Mouse (Mus musculus) left cerebral cortex, postnatal 25 days (tissue): Measurements from ENCODE around the gene Dyrk2. TPM values are rescaled to one million over a fixed set of nuclear protein-coding genes. Genes with fewer than 3 reads are reported as not detected.

Source experiments
- DNase-seq, 2 experiments: peaks; one replicate each; pipeline ENCODE4 v3.0.0; 2022; ENCODE audit warnings: low spot score in 2 of 2, mixed read lengths in 1 of 2
- intact Hi-C: fragments of 180-260 bp; cut with DNase I; formaldehyde crosslinking; loops from one replicate; pipeline ENCODE4 v1.15.1; 2025
- total RNA-seq, 2 experiments: library from RNA; stranded (reverse); gene quantifications; 2 replicates each; pipeline ENCODE4 v1.2.3; 2021

Gene Dyrk2
- total RNA-seq: 10 to 100 TPM; 51.0 to 55.5 TPM

DNA sequence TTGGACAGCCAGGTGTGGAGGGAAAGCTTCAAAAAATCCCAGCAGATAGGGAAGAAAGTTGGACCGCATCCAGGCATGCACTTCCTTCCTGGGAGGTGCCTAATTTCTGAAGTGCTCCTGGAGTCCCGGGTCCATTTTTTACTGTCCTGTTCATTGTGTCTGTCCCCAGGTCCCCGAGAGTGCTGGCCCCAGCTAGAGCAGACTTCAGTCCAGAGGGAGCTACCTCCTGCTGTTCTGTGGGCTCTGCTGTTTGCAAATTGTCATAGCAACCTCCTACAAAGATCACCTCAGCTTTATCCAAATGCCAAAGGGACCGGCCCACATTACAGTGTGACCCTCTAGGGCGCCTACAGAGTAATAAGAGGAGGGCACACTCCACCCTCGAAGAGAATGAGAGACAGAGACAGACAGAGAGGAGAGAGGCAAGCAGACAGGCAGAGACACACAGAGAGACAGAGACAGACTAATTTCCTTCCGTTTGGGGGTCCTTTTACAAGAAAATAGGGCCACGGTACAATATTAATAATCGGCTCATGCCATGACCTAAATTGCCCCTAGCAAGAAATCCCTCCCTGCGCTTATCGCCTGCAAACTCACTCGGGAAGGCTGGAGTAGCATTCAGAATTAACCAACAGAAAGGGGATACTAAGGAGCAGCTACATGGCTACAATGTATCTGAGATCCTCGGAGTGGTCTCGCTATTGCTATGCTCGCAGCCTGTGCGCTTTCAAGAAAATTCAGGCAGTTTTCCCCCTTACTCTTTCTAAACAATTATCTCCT lies at the start of gene Dyrk2:
Dyrk2 (minus strand) TSS at position 9 of the 780 bp plus-strand sequence.
- no peak for DNase-seq
- intact Hi-C loops: no loop called here

DNA sequence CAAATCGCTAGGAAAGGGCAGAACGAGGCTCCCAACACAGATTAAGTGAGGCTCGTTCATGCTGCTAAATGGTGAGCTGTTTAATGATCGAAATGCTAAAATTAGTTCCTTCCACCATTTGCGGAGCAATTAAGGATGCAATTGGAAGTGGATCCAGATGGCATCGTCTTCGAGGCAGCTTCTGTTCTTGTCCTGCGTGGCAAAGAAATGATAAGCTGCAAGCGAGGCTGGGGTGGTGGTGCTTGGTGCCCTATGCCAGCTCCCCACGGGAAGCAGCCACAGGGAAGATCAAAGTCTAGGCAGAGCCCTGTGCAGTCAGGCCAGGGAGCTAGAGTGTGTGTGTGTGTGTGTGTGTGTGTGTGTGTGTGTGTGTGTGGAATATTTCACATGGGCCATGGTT lies 32.6 kb upstream of the Dyrk2 start:
- peak; percentile 25 to 27 for DNase-seq
- intact Hi-C loops: loop anchor here (5.0 kb wide), 1 partner anchor 130 kb away; no protein-coding TSS in a partner anchor

DNA sequence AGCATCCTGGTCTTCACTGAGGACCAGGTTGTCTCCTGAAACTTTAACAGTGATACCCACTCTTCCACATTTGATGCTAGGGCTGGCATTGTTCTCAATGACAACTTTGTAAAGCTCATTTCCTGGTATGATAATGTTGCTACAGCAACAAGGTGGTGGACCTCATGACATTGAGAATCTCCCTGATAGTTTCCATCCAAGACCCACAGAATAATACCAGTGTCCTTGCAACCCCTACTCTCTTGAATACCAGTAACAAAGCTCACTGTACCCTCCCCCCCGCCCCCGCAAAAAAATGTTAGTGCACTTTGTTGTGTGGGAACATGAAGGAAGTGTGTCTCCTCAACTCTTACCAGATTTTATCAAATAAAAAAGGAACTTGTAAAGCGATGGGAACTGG lies 23.6 kb upstream of the Dyrk2 start:
- intact Hi-C loops: no loop called here

DNA sequence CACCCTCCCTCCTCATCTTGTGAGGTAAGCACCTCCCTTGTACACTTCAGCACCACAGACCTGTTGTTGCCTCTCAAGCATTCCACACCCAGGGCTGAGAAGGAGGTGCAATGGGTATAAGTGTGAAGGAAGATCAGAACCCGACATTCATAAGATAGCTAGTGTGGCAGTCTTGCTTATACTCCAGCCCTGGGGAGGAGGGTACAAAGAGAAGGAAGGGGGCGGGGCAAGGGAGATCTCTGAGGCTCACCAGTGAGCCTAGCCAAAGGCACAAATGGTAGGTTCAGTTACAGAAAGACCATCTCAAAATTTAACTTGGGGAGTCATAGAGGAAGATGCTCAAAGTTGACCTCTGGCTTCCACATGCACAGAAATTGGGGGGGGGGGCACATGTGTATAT lies 14.1 kb upstream of the Dyrk2 start:
- DNase-seq: no peak
- intact Hi-C loops: no loop called here

More for the DNA sequence above, 23.6 kb upstream of the Dyrk2 start:
- no peak for DNase-seq

DNA sequence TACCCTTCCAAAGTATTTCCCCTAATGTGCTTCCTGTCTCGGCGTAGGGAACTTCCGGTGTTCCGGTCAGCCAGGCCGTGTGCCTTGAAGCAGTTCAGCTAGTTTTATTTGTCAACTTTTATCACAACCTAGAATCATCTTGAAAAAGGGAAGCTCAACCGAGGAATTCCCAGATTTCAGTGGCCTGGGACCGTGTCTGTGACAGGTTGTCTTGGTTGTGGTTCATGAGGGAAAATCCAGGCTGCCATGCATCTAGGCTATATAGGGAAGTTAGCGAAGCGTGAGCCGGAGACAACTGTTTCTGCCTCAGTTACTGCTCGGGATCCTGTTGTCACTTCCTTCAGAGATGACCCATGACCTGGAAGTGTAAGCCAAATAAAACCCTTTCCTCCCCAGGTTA lies 13.3 kb upstream of the Dyrk2 start:
- intact Hi-C loops: no loop called here
- no peak for DNase-seq

DNA sequence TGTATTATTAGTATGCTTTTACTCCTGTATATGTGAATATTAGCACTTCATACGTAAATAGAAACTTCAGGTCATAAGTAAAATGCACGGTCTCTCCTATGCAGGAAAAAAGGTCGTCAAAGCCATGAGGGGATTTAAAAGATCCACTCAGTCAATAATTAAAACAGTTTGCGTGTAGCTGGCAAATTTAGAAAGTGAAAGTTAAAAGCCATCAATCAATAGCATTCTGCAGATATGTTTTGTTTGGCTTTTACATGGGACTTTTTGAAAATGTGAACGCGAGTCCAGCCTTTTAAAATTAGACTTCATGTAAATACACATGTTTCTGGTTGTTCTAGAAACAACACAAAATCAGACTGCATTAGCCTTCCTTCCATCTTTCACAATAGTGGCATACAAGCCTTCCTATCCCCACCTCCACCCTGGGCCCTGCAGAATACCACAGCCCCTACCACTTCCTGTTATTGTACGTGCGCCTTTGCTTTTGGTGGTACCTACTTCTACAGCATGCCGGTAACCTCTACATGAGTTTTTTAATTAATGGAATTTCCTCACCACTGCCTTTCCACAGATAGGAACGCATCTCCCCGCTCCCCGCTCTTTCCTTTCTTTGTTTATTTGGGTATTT lies 12.4 kb upstream of the Dyrk2 start:
- intact Hi-C loops: no loop called here
- no peak for DNase-seq

DNA sequence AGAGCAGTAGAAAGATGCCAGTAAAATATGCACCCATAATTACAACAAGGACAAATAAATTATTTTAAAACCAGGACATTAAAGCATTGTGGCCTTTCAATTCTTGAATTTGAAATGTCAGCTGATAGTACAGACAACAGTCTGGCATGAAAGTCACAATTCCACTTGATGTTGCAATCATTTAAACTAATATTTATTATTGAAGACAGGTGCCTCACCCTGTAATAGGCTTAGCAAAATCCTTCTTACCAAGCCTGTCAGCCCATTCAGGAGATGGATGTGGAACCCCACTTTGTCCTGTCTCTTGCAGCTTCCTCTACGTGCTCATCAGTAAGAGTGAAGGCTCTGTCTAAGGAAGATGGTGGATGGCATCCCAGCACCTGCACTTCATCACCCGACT lies 10.8 kb upstream of the Dyrk2 start:
- no peak for DNase-seq
- intact Hi-C loops: no loop called here

DNA sequence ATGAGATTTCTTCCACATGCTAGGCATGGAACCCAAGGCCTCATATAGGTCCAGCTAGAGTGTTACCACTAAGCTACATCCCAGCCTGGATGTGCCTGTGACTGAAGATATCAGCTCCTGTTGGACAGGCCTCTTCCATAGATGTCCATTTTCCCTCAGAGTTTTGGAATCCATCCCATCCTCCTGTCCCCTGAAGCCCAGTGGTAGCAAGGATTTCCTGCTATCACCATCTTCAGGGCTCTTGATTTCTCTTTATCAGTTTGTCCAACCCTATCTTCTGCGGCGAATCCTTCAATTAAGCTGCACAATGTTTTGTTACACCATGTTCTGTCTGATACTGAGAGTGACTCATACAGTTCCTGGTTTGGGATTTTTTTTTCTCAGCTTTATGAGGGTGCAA lies 2.2 kb upstream of the Dyrk2 start:
- no peak for DNase-seq

DNA sequence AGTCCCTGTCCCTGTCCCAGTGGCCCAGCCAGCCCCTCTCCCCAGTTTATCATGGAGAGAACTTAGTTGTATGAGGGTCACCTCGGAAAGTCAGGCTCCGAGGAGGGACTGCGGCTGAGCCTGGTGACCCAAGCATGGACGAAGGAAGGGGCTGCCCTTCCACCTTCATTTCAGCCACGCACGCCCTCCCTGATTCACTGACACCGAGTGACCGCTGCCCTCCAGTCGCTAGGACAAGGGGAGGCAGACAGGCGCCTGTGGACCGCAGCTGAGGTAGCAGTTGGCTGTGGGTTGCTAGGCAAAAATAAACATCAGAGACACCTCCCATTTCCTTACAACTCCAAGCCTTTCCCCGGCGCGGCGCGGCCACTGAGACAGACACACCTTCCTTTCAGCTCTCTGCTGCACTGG lies 413 bp downstream of the Dyrk2 start:
- intact Hi-C loops: loop anchor here (1.0 to 5.0 kb wide), 8 partner anchors 87 to 368 kb away; no protein-coding TSS in a partner anchor
- DNase-seq: peak; percentile 66 to 82

More for the DNA sequence above, 2.2 kb upstream of the Dyrk2 start:
- intact Hi-C loops: no loop called here

DNA sequence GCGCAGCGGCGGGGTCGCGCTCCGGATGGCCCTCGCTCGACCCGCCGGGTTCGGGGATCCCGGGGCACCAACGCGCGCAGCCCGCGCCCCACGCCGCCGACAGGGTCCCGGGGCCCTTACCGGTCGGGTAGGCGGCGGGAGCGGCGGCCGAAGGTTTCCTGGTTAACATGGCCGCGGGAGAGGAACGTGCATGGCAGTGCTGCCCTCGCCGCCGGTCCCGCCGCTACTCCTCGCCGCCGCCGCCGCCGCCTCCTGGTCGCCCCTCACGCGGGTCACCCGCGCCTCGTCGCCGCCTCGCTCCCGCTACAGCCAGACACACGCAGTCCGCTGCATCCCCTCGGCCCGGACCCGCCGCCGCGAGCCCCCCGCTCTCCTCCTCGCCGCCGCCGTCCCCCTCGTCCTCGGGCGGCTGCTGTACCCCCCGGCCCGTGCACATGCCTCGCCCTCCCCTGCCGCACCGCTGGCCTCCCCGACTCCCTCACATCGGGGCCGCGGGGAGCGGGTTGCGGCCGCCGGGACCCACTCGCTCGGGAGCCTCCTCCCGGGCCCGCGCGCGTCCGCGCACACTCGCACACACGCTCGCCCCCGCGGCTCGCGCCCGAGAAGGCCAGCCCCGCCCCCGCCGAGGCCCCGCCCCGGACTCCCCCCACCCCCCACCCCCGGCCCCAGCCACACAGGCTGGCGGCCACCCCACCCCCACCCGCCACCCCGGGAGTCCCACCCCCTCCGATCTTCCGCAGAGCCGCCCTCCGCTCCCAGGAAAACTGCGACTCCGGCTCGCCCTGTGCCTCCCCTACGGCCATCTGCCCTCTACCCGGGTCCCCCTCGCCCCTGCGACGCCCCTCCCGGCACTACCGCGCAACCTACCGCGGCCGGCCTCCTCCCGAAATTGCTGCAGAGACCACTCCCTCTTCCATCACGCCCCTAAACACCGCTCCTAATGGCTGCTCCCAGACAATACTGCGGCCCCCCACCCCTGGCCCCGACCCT lies 1.1 kb downstream of the Dyrk2 start:
- intact Hi-C loops: loop anchor here (1.0 to 5.0 kb wide), 8 partner anchors 87 to 368 kb away; no protein-coding TSS in a partner anchor
- DNase-seq: peak; percentile 76 to 84

DNA sequence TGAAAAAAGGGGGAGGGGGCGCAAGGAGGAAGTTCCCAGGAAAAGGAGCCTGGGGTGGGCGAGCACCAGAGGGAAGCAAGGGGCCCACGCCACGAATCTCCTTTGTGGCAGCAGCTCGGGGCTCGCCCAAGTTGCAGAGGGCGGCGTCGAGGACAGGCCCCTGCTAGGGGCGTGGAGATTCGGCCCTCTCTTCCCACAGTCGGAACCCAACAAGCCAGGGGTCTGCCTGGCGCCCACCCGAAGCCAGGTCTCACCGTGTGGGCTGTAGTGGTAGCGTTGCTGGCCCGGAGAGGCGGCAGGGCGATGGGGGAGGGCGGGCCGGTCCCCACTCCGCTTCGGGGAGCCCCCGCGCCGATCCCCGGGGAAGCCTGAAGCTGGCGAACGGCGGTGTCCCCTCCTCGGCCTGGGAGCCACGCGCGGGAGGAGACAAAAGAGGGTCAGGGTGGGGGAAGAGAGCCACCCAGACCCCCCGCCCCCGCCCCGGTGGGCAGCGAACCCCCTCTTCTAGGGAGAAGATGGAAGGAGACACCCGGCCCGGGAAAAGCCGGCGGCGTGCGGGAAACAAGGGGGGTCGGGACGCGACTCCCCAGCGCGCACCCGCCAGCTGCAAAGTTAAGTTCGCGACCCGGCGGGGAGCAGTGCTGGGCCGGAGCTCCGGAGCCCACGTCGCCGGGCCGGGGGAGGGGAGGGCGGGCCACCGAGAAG lies 2.0 kb downstream of the Dyrk2 start:
- no peak for DNase-seq
- intact Hi-C loops: loop anchor here (2.0 to 5.0 kb wide), 6 partner anchors 86 to 369 kb away; no protein-coding TSS in a partner anchor

DNA sequence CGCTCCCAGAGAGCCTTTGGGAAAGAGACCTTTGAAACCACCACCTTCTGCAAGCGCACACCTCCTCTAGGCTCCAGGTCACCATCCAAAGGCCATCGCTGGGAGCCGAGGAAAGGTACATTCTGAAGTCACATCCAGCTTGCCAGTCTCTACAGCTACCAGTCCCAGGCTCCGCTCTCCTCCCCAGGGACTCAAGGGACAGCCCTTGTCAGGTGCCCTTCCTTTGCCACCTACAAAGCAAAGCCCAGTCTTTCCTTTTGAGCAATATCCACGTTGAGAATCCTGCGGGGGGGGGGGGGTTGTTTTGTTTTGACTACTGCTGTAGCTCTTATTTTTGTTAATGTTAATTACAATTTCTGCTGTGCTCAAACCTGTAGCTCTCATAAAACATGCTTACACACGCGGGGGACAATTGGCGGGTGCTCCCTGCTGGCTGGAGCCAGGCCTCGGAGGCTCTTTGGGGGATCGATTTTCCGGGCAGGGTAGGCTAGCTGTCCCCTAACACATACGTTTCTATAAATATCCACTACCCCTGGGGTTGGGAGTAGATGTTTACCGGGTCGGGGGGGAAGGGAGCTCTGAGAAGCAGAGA lies 2.6 kb downstream of the Dyrk2 start:
- intact Hi-C loops: loop anchor here (5.0 kb wide), 5 partner anchors 85 to 370 kb away; no protein-coding TSS in a partner anchor

DNA sequence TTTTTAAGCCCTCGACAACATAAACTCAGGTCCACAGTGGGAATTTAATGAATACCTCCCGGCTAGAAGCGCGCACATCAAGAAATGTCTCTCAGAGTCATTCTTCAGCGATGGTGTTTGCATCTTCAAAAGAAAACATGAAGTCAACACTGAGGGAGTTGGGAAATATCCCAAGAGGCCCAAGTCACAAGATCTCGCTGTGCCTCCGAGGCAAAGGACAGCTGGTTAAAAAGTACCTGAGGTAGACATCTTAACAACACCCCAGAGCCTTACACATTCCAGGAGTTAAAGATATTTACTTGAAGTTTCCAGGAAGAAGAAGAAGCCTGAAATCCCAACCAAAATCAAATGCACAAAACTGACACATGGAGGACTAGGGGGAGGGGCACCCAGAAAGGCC lies 5.0 kb downstream of the Dyrk2 start:
- no peak for DNase-seq
- intact Hi-C loops: loop anchor here (5.0 kb wide), 5 partner anchors 83 to 372 kb away; no protein-coding TSS in a partner anchor

More for the DNA sequence above, 2.6 kb downstream of the Dyrk2 start:
- no peak for DNase-seq

DNA sequence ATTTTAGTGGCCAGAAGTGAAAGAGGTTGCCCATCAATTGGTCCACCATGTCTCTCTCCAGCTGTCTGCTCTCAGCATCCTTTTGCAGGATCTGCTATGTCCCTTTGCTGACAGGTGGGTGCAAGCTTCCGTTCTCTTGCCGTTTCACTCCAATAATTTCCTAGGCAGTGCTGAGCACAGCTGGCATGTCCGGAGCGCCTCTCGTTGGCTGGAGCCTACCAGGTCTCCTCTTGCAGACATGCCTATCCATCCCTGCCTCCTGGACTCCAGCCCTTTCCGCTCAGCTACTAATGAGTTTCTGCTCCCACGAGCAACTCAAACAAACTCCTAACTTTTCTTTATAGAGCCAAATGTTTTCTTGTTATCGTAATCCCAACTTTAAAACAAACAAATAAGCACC lies 6.4 kb downstream of the Dyrk2 start:
- intact Hi-C loops: no loop called here
- DNase-seq: no peak

DNA sequence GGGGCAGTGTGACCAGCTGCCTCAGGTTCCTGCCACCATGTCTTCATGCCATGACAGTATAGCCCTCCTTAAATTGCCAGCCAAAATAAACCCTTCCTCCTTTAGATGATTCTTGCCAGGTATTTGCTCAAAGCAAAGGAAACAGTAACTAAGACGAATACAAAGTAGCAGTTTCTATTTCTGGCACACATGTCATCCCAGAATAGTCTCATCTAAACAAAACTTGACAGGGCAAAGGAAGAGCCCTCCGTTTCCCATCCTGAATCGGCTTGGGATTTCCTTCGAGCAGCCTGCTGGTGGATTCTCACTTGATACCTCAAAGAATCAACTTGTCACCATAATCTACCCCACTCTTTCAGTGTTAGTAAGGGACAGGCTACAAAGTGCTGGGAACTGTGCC lies 7.8 kb downstream of the Dyrk2 start:
- intact Hi-C loops: no loop called here
- no peak for DNase-seq

DNA sequence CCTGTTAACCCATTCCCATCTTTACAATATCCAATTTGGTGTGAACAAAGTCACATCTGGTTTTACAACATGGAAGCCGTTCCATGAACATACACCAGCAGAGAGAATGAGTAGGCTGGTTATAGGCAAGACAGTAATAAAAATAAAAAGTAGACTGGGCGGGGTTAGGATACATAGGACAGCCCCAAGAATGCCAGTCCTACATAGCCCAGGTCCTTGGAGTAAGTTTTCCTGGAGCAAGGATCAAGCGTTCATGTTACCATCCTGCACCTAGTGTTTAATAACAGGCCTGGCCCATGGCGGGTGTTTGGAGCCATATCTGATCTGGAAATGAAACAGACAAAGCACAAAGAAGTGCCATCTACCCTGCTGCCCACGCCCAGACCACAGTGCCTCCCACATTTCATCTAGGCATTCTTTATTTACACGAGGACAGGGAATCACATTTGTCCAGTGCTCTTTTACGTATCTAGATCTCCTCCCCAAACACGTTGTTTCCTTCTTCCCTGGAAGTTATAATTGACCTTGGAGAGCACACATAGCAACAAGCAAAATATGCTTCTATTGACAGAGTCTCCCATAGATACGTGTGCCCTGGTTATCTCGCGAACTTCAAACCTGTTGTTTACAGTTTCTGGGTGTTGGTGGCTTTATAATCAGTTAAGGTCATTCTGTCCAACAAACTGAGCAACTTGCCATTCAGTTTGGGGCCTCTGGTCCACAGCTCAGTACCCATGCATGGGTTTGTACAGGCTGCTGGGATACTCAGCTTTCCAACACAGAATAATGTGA lies 8.6 kb downstream of the Dyrk2 start:
- no peak for DNase-seq
- intact Hi-C loops: no loop called here

DNA sequence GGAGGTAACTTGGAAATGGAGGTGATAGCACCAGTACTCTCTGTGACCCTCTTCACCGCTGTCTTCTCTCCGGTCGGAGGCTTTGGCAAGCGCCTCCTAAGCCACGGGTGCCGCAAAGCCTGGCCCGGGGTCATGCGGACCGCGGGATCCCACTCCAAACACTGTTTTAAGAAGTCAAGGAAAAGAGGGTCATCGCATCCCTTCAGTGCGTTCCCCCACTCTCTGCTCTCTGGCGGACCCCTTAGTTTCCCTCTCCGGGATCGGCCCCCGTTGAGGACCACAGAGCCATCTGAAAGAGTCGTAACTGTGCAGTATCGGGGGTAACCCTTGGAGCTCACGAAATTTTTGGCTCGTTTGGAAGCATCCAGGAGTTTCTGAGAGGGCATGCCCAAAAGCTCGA lies 10.4 kb downstream of the Dyrk2 start:
- intact Hi-C loops: no loop called here
- no peak for DNase-seq

DNA sequence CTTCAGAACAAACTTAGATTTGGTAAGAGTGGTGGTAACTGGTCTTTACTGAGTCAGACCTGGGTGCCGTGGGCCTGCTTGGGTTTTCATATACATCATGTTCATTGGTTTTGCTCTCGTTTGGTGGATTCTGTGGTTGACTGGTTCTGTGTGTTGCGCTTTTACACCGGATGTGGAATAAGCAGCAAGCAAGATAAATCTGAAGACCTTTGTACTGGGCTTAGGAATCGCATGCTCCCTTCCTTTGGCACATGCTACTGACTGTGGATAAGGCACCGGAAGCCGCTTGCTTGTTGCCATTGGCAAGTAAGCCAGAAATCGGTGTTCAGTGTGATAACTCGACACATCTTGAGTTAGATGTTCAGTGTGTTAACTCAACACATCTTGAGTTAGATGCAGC lies 15.4 kb downstream of the Dyrk2 start:
- intact Hi-C loops: no loop called here
- no peak for DNase-seq
